Mouse (Mus musculus) spleen, adult 2 months (tissue): ENCODE measurements around the gene Mark1.

Experiments used
- CTCF ChIP-seq: fragments of 200-500 bp; IDR thresholded peaks from 2 replicates; pipeline ENCODE4 v1.5.1; 2011; ENCODE audit warnings: mild to moderate bottlenecking, inconsistent platforms; ENCODE audit not compliant: insufficient read depth, insufficient read length, insufficient replicate concordance; ENCODE audit errors: extremely low read depth
- POLR2A ChIP-seq: fragments of 200-500 bp; IDR thresholded peaks from 2 replicates; pipeline ENCODE4 v1.6.1; 2011; ENCODE audit warnings: low read depth, low read length, inconsistent platforms

DNA sequence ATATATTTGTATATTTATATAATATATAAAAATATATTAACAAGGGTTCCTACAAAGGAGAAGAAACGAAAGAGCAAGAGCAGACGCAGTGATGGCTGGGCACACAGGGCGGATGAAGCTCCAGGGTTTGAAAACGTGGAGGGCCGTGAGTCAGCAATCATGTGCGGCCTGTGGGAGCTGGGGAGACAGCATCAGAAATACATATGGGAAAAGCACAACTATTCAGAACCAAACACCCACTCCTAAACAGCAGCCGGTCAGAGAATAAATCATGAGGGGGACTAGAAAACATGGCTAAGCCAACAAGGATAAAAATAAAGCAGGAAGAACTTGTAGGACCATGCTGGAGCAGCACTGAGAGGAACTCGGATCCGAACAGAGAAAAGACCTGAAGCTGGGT lies 142.2 kb downstream of the Mark1 start:
- TF ChIP-seq CTCF (no peak), POLR2A (no peak)
